Mouse (Mus musculus) layer of hippocampus, adult 11-12 months (tissue): ENCODE results near the gene Akr1c19.

Source experiments
- DNase-seq: peaks from one replicate; pipeline ENCODE4 v3.0.0; 2022; ENCODE audit warnings: low spot score

Gene Akr1c19

GRCm38 (mm10) chr13:4270860-4271259 is 42.4 kb downstream of the Akr1c19 start:
- DNase-seq: no peak

- no peak for DNase-seq
These were observed 49.0 kb downstream of the Akr1c19 start for GRCm38 (mm10) chr13:4277526-4277925.

GRCm38 (mm10) chr13:4279284-4279683 is 50.8 kb downstream of the Akr1c19 start, which contains the start of gene Akr1c12:
Gene Akr1c12 (minus strand): TSS chr13:4279433.
- no peak for DNase-seq

- DNase-seq: peak; percentile 38
These were observed 53.2 kb downstream of the Akr1c19 start for GRCm38 (mm10) chr13:4281471-4282412.

GRCm38 (mm10) chr13:4296991-4297390 is 68.5 kb downstream of the Akr1c19 start:
- DNase-seq: no peak
